Mouse (Mus musculus): ENCODE measurements at regions not wholly inside any gene's neighbourhood (a gene's known extent, or its start where the extent isn't known, plus 50 kb on each side); places are given as distances from the start of the nearest gene placed in this dataset.

GRCm38 (mm10) chr5:97205606-97206005, 94.2 kb upstream of the Paqr3 start:
- no peak for TF ChIP-seq ELF1 (IDR thresholded peaks at IDR 0.05; ENCODE audit: low read depth, low read length)
- TF ChIP-seq USF1 (IDR thresholded peaks at IDR 0.05; ENCODE audit: low read depth, low read length) = no peak
- no peak for TF ChIP-seq CTCF (conservative IDR thresholded peaks at IDR 0.05 in 1 of 2, IDR thresholded peaks at IDR 0.05 in 1 of 2; ENCODE audit: low read depth in 2 of 2, low read length in 2 of 2)
- TF ChIP-seq MAX (IDR thresholded peaks at IDR 0.05; ENCODE audit: low read length) = no peak
- no peak for TF ChIP-seq ETS1 (conservative IDR thresholded peaks at IDR 0.05; ENCODE audit: low read depth, low read length)
- TF ChIP-seq EP300 (IDR thresholded peaks at IDR 0.05; ENCODE audit: low read length) = no peak
- no peak for TF ChIP-seq MAFK (IDR thresholded peaks at IDR 0.05; ENCODE audit: insufficient replicate concordance, low read length)
- no peak for TF ChIP-seq CHD2 (IDR thresholded peaks at IDR 0.05; ENCODE audit: low read length)
- TF ChIP-seq POLR2A (IDR thresholded peaks at IDR 0.05; ENCODE audit: low read depth, low read length) = no peak
- no peak for TF ChIP-seq E2F4 (IDR thresholded peaks at IDR 0.05; ENCODE audit: insufficient replicate concordance, low read depth, low read length)
- TF ChIP-seq BHLHE40 (IDR thresholded peaks at IDR 0.05; ENCODE audit: low read depth, low read length) = no peak
